Mouse (Mus musculus) ES-CJ7 (cell line): Measurements from ENCODE around the gene Ghrl.

Experiments used
- DNase-seq: peaks from one replicate; pipeline ENCODE4 v3.0.0; 2011; ENCODE audit warnings: low read depth, low spot score

Gene Ghrl

GRCm38 (mm10) chr6:113668287-113669154, 51.2 kb downstream of the Ghrl start:
- peak; percentile 53 for DNase-seq

GRCm38 (mm10) chr6:113667611-113668122, 52.0 kb downstream of the Ghrl start:
- DNase-seq = no peak
